Mouse (Mus musculus) thymus, postnatal 14 days (tissue): ENCODE measurements around the gene Tcaf3.

Experiments
- DNase-seq: peaks from one replicate; pipeline ENCODE4 v3.0.0; 2021

The Tcaf3 gene

DNA sequence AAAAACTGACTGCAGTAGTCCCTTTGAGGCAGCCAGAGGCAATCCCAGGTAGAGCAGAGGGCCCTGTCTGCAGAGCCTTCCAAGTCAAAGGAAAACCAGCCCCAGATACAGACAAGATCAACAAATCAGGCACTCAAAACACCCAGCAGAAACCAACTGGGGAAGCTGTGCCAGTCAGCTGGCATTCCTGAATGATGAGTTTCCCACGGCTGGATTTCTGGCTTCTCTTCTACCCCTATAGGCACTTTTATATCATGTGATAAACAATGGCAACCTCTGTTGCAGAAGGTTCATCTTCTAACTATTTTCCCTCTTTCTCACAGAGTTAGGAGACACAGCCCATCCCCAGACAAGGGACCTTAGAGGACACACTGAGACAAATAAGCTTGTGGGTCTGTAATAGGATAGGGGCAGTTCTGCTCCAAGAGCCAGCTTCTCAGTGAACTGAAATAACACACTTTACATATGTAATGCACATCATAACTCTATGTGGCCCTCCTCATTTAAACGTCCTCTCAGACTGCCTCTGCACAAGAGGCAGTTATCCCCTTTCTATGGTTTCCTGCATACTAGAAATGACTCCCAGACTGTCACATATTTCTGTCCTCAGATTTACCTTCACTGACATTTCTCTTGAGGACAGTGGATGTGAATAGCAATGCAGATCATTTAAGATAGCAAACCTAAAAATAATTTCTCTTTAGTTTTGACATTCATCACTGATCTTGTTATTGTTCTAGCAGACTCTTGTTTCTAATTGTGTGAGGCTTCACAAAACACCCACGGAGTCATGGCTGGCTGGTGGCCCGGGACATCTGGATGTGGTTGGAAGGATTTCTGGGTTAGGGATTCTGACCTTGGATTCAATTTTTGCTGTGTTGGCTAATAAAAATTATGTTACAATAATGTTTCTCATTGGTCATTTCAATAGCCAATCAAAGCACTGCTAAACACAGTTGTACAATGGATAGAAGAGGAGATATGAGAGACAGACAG lies 55.2 kb downstream of the Tcaf3 start:
- no peak for DNase-seq

DNA sequence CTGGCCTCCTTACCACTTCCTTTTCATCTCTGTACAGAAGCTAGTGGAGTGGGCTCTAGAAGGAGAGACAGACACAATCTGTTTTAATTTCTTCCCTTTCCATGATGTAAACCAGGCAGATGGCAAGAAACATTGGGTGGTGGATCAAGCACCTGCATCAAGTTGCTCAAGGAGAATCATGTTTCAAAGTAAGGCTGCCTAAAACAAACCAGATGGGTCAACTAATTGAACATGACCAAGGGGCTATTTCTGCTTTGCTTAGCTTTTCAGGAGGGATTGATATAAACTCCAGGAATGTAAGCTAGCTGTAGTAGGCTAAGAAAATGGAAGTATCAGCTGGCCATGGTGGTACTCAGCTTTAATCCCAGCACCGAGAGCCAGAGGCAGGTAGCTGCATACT lies 56.8 kb downstream of the Tcaf3 start:
- DNase-seq: no peak

DNA sequence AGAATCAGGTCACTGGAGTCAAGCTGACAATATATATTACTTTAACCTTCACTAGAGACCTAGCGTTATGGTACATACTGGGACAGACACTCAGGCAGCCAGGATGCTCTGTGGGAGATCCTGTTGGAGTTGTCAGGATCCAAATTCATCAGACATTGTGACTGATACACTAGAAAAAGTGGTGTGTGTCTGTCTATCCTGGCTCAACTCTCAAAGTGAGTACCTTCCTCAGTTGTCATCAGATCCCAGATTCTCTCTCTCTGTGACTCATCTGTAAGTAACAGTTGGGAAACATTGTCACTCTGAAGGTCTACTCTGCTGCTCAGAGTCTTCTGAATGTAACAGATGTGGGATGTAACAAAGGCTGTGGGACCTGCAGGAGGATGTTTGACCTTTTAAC lies 57.8 kb downstream of the Tcaf3 start:
- DNase-seq: no peak
